Mouse (Mus musculus) hindbrain, embryonic 10.5 days (tissue): ENCODE measurements around the gene BC037034. TPM values are rescaled to one million over a fixed set of nuclear protein-coding genes. Genes with fewer than 3 reads are reported as not detected.

ENCODE experiments used
- DNase-seq: peaks from one replicate; pipeline ENCODE4 v3.0.0-alpha.2; 2017; ENCODE audit warnings: low spot score
- H3K27ac ChIP-seq: fragments of 300-500 bp; sonication (generic); 2 replicates; pipeline ENCODE4 v1.5.1; 2016; ENCODE audit warnings: mild to moderate bottlenecking, moderate library complexity
- H3K27me3 ChIP-seq: fragments of 300-500 bp; sonication (generic); 2 replicates; pipeline ENCODE4 v1.6.1; 2016; ENCODE audit warnings: mild to moderate bottlenecking; ENCODE audit not compliant: poor library complexity, insufficient read depth, severe bottlenecking
- H3K36me3 ChIP-seq: fragments of 300-500 bp; sonication (generic); 2 replicates; pipeline ENCODE4 v1.6.1; 2016; ENCODE audit warnings: mild to moderate bottlenecking, moderate library complexity
- H3K4me1 ChIP-seq: fragments of 300-500 bp; sonication (generic); replicated peaks from 2 replicates; pipeline ENCODE4 v1.6.1; 2016; ENCODE audit warnings: mild to moderate bottlenecking
- H3K4me3 ChIP-seq: fragments of 300-500 bp; sonication (generic); 2 replicates; pipeline ENCODE4 v1.5.1; 2016; ENCODE audit warnings: mild to moderate bottlenecking, moderate library complexity
- H3K9me3 ChIP-seq: fragments of 300-500 bp; sonication (generic); 2 replicates; pipeline ENCODE4 v1.6.1; 2016; ENCODE audit warnings: mild to moderate bottlenecking, moderate library complexity
- WGBS: fragments of 180-500 bp; shearing (Covaris S2); methylation state at CpG from one replicate; pipeline ENCODE4 v1.1.7; 2016; 5-methylcytosine and 5-hydroxymethylcytosine counted together
- polyA plus RNA-seq: library from polyadenylated mRNA; unstranded; fragments of >200 nt; fragmentation: Nextera tagmentation; extraction: Ambion mirVana; gene quantifications from 2 replicates; pipeline ENCODE4 v1.2.1, GENCODE M21; 2016

The BC037034 gene
- polyA plus RNA-seq: 6.3 and 10.1 TPM in 2 replicates

GRCm38 (mm10) chr5:138263260-138264206 is at the start of gene BC037034:
BC037034 (minus strand) TSS chr5:138264033.
- under 1% methylated on average over 66 of the region's 71 CpGs for WGBS
- peaks cover 62% of the 10 kb centered on the region for H3K36me3 ChIP-seq
- H3K4me3 ChIP-seq: peak within 1 kb of the TSS; percentile 83
- H3K27ac ChIP-seq: peak within 1 kb of the TSS; percentile 89
- no peaks in the 10 kb centered on the region for H3K9me3 ChIP-seq
- DNase-seq: peak; percentile 90
- peaks cover 42% of the 10 kb centered on the region for H3K4me1 ChIP-seq
- no peaks in the 10 kb centered on the region for H3K27me3 ChIP-seq

DNA sequence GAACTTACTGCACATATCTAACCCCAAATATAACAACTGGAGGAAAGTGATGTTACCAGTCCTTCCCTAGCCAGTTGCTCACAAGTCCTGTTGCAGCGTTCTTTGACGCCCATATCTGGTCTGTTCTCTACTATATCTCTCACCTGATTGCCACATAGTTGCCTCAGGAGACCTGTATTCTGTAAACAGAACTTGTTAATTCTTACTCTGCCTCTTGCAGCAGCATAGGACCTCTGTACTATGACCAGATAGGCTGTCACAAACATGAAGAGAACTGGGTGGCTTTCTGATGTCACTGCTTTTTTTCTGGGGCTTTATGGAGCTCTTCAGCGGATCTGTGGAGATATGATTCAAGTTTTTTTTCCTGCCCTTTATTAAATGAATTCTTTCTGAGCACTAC is 49.0 kb upstream of the BC037034 start:
- 0 out of 2 replicates have a peak, but pooled peaks cover under 1% of the 10 kb centered on the region for H3K9me3 ChIP-seq
- no peak overlapping the region for H3K4me3 ChIP-seq
- DNase-seq: no peak
- WGBS: 88% methylated on average over 3 of the region's 3 CpGs
- H3K4me1 ChIP-seq: no peaks in the 10 kb centered on the region
- H3K36me3 ChIP-seq: no peaks in the 10 kb centered on the region
- H3K27ac ChIP-seq: no peak overlapping the region
- no peaks in the 10 kb centered on the region for H3K27me3 ChIP-seq

- H3K36me3 ChIP-seq: no peaks in the 10 kb centered on the region
- H3K4me3 ChIP-seq: no peak overlapping the region
- no peaks in the 10 kb centered on the region for H3K4me1 ChIP-seq
- no peak overlapping the region for H3K27ac ChIP-seq
- WGBS: 87% methylated on average over 2 of the region's 2 CpGs
- H3K27me3 ChIP-seq: no peaks in the 10 kb centered on the region
- DNase-seq: no peak
- no peaks in the 10 kb centered on the region for H3K9me3 ChIP-seq
These were observed 35.8 kb upstream of the BC037034 start for GRCm38 (mm10) chr5:138299613-138300012.

DNA sequence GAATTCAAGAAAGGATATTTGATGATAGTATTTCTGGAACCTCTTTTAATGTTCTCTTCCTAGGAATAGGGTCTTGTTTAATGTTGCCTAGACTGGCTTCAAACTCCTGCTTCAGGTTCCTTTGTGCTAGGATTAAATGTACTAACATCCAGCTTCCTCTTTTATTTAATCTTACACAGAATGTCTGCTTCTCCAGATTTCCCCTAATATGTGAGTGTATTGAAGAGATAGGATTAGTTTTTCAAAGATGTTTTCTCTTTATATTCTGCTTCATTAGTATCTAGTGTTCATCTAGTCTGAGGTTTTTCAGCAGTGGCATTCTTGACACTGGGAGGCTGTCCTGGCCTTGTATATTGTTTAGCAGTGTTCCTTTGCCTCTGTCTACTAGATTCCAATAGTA is 30.3 kb upstream of the BC037034 start:
- no peaks in the 10 kb centered on the region for H3K9me3 ChIP-seq
- no peaks in the 10 kb centered on the region for H3K4me1 ChIP-seq
- no peak overlapping the region for H3K4me3 ChIP-seq
- H3K36me3 ChIP-seq: no peaks in the 10 kb centered on the region
- no peaks in the 10 kb centered on the region for H3K27me3 ChIP-seq
- H3K27ac ChIP-seq: no peak overlapping the region
- no peak for DNase-seq

DNA sequence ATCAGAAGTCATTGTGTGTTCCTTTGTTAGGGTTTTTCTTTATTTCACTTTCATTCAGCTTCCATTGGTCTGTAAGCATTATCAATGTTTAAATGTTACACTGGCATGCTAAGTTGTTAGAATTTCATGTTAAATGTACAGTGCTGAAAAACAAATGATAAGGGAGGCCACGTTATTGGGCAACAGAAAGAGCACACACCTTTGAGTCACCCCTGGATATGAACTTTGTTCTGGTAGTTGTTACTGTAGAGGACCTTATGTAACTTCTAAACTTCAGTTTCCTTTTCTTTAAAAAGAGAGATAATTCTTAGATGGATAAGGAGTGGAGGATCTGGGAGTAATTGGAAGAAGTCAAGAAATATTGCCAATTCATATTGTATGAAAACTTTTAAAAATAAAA is 27.8 kb upstream of the BC037034 start:
- Histone ChIP-seq H3K4me3 (no peak overlapping the region), H3K27me3 (no peaks in the 10 kb centered on the region), H3K27ac (no peak overlapping the region), H3K36me3 (no peaks in the 10 kb centered on the region), H3K4me1 (no peaks in the 10 kb centered on the region), H3K9me3 (no peaks in the 10 kb centered on the region)
- no peak for DNase-seq
- WGBS: 82% methylated on average over 1 of the region's 1 CpGs

- Histone ChIP-seq H3K9me3 (no peaks in the 10 kb centered on the region), H3K4me3 (no peak overlapping the region), H3K4me1 (no peaks in the 10 kb centered on the region), H3K27me3 (no peaks in the 10 kb centered on the region), H3K27ac (no peak overlapping the region), H3K36me3 (no peaks in the 10 kb centered on the region)
- WGBS: 83% methylated on average over 3 of the region's 3 CpGs
- DNase-seq: no peak
These were observed 24.0 kb upstream of the BC037034 start for GRCm38 (mm10) chr5:138287861-138288260.

GRCm38 (mm10) chr5:138283540-138283939 is 19.7 kb upstream of the BC037034 start:
- peaks cover 8% of the 10 kb centered on the region for H3K4me1 ChIP-seq
- DNase-seq: no peak
- 51% methylated on average over 1 of the region's 1 CpGs for WGBS

GRCm38 (mm10) chr5:138281798-138282197 is 18.0 kb upstream of the BC037034 start:
- no peak overlapping the region for H3K27ac ChIP-seq
- peaks cover 5% of the 10 kb centered on the region for H3K9me3 ChIP-seq
- H3K4me1 ChIP-seq: peaks cover 25% of the 10 kb centered on the region
- H3K4me3 ChIP-seq: no peak overlapping the region
- H3K27me3 ChIP-seq: peaks cover 14% of the 10 kb centered on the region
- WGBS: 92% methylated on average over 2 of the region's 2 CpGs
- no peak for DNase-seq
- H3K36me3 ChIP-seq: peaks cover 19% of the 10 kb centered on the region

More at GRCm38 (mm10) chr5:138283540-138283939, 19.7 kb upstream of the BC037034 start:
- Histone ChIP-seq H3K27me3 (peaks cover 14% of the 10 kb centered on the region), H3K9me3 (peaks cover 5% of the 10 kb centered on the region), H3K4me3 (no peak overlapping the region), H3K27ac (no peak overlapping the region), H3K36me3 (peaks cover 2% of the 10 kb centered on the region; the same call in 1 of the 2 replicates)

DNA sequence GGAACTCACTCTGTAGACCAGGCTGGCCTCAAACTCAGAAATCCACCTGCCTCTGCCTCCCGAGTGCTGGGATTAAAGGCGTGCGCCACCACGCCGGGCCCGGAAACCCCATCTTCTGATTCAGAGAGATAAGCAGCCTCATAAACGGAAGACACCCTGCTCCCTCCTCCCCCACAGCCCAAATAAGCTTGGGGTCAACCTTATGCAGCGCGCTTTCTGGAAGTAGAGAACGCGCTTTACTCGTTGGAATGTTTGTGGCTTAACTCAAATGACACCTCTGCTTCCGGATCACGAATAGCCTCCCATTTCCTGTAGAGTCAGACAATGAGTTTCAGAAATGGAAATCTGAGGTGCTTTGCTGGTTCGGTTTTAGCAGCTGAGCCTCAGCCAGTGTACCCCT is 17.0 kb upstream of the BC037034 start:
- no peak for DNase-seq
- Histone ChIP-seq H3K9me3 (peaks cover 5% of the 10 kb centered on the region), H3K36me3 (peaks cover 29% of the 10 kb centered on the region), H3K4me1 (peaks cover 35% of the 10 kb centered on the region), H3K27me3 (peaks cover 14% of the 10 kb centered on the region), H3K4me3 (no peak overlapping the region), H3K27ac (no peak overlapping the region)
- WGBS: 92% methylated on average over 15 of the region's 15 CpGs

GRCm38 (mm10) chr5:138280425-138280768 is 16.6 kb upstream of the BC037034 start:
- Histone ChIP-seq H3K27ac (peak overlapping the region; percentile 64; the same call in 1 of the 2 replicates), H3K4me1 (peaks cover 39% of the 10 kb centered on the region), H3K27me3 (peaks cover 14% of the 10 kb centered on the region), H3K36me3 (peaks cover 33% of the 10 kb centered on the region), H3K4me3 (peak overlapping the region; percentile 84), H3K9me3 (peaks cover 5% of the 10 kb centered on the region)
- 24% methylated on average over 26 of the region's 26 CpGs for WGBS
- DNase-seq: no peak

DNA sequence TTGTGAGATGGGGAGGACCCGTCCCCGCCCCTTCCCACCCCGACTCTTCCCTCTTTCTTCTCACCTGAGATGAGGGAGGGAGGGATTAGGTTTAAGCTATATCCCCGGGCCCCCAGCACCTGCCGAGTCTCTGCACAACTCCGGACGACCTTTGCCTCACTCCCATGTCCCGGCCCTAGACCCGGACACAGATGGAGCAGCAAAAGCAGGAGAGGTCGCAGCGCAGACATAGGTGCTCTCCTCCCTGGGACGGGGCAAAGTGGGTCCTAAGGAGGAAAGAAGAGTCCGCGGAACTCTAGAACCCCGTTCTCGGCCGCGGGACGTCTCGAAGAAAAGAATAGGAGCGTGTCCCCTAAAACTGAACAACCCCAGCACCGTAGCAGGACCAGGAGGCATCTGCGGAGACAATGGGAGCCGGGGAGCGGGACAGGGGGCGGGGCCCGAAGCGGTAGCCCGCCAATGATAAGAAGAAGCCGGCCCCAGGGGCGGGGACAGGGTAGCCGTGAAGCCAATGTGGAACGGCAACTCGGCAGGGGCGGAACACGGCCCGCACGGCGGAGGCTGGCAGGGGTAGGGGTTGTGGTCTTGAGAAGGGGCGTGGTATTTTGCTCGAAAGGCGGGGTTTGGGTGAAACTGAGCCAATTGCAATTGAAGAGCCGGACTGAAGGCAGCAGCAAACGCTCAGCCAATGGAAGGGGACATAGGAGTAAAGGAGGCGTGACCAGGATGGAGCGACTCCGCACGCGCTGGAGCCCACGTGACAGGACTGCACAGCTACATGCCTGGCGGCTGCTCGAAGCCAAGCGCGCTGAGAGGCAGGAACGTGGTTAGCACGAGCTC is 16.0 kb upstream of the BC037034 start, which contains the start of the genes Gm43720, Gpc2 and Stag3:
Gm43720 (minus strand) TSS at position 374 of the 840 bp plus-strand sequence.
Gpc2 (minus strand) TSS at position 421 of the 840 bp plus-strand sequence.
Stag3 (plus strand) TSS at position 656 of the 840 bp plus-strand sequence.
- WGBS: under 1% methylated on average over 56 of the region's 56 CpGs
- peak within 1 kb of the TSS; percentile 96 for H3K27ac ChIP-seq
- peaks cover 39% of the 10 kb centered on the region for H3K36me3 ChIP-seq
- peak; percentile 99 for DNase-seq
- peaks cover 14% of the 10 kb centered on the region for H3K27me3 ChIP-seq
- peak within 1 kb of the TSS; percentile 84 for H3K4me3 ChIP-seq
- H3K9me3 ChIP-seq: peaks cover 5% of the 10 kb centered on the region
- H3K4me1 ChIP-seq: peaks cover 45% of the 10 kb centered on the region

DNA sequence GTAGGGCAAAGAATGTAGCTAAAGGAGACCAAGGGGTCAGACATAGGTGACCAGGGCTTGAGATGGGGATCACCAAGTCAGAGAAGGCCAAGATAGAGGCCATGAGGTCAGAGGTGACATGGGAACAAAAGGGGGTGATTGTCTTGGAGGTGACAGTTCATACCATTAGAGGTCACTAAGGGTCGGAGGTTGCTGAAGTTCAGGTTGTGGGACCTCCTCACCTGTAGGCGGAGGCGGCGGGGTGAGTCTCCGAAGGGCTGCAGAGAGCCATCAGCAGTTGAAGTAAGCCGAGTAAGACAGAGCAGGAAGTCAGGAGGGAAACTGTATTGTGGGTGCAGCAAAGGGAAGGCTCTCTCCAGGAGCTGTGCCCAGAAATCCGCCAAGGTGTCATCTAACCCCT is 14.2 kb upstream of the BC037034 start:
- H3K4me1 ChIP-seq: peaks cover 63% of the 10 kb centered on the region
- peaks cover 14% of the 10 kb centered on the region for H3K27me3 ChIP-seq
- 83% methylated on average over 7 of the region's 7 CpGs for WGBS
- H3K36me3 ChIP-seq: peaks cover 50% of the 10 kb centered on the region
- H3K9me3 ChIP-seq: peaks cover 5% of the 10 kb centered on the region
- no peak overlapping the region for H3K27ac ChIP-seq
- peak overlapping the region; percentile 84 for H3K4me3 ChIP-seq
- DNase-seq: no peak
